Mouse (Mus musculus) layer of hippocampus, postnatal 36 days (tissue): ENCODE data around the gene Med9. TPM values are rescaled to one million over a fixed set of nuclear protein-coding genes. Genes with fewer than 3 reads are reported as not detected.

Experiments used
- DNase-seq, 2 experiments: peaks; one replicate each; pipeline ENCODE4 v3.0.0; 2022
- total RNA-seq, 2 experiments: library from RNA; stranded (reverse); gene quantifications; 2 replicates each; pipeline ENCODE4 v1.2.3; 2021

Gene Med9
- total RNA-seq, 2 experiments from 2014 or later = 34.9 to 37.6 TPM

DNA sequence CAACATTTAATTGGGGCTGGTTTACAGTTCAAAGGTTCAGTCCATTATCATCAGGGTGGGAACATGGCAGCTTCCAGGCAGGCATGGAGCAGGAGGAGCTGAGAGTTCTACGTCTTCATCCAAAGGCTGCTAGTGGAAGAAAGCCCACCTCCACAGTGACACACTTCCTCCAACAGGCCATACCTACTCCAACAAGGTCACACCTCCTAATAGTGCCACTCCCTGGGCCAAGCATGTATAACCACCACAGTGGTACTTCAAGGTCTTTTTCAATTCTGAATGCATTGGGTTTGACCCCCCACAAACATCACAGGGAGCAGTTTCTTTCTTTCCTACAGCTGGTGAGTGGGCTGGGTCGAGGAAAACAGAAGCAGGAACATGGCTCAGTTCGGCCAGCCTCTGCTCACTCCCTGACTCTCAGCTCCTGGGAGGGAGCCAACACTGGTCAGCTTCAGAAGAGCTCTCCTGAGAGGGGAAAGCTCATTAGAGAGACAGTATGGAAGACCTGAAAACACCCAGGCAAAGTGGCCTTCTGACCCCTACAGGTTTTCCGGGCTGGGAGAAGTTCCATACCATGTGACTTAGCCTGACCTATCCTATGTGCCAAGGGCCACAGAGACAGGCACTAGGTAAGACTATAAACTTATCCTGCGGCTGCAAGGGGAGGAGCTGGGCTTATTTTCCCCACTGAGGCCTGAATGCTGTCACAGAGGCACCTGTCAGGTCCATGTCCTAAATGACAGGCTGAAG lies 53.4 kb downstream of the Med9 start:
- no peak for DNase-seq

DNA sequence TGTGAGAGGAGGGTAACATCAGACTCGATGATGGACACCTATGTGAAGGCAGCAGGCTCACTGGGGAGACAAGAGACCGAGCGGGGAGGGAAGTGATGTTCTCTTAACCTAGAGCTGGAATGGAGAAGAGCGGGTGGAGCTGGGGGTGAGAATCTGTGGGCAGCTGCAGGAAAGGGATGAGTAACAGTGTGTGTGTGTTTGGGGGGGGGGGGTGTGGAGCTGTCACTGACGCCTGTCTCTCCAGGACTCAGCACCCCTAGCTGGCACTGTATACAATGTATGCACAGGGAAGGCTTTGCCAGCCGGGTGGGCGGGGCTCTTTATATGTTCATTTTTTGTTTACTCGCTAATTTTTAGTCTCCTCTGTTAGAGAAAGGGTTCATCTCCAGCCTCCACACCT lies 55.8 kb downstream of the Med9 start:
- no peak for DNase-seq

DNA sequence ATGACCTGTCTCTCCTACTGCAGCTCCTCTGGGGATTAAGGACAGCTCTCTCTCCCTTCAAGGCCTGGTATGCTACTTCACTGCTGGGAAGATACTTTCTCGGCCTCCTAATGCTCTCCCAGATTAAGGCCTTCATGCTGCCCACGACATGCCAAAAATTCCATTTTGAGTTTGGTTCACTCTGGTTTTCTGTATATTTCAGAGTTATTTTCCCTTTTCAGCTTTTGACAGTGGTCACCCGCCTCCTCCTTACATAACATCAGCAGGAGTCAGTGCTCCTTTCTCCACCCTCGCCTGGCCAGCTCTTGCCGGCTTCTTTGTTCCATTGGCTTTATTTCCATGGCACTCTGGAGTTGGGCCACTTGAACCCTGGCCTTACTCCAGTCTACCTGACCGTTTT lies 56.7 kb downstream of the Med9 start:
- no peak for DNase-seq

DNA sequence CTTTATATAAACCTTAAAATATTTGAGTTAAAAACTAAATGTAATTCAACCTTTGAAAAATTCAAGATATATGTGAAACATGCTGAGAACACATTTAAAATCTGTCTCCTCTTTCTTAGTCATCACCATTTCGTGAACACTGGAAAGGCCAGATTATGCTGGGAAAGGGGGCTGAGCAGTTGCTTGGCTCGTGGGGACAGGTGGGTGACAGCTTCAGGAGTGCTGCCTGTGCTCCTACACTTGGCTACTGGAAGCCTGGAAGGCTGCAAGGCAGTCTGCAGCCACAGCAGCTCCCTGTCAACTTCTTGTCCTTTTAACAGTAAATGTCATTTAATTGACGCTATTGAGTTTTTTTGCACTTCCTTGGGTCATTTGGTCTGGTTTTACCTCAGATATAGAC lies 57.9 kb downstream of the Med9 start:
- DNase-seq = no peak

DNA sequence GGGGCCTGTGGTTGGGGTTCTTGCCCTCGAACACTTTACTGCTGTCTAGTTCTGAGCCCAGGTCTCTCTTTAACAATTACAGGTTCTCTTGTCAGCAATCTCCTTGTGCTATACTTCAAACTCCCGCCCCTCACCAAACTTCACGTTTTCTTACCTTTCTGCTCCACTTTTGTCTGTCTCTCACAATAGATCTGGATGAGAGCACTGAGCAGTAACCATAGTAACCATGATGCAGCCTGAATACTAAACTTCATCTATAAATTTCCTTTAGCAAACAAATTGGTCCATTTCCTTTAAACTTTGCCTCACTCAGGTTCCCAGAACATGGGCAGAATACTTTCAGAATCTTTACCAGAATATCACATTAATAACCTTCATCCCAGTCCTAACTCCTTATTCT lies 61.4 kb downstream of the Med9 start:
- no peak for DNase-seq

DNA sequence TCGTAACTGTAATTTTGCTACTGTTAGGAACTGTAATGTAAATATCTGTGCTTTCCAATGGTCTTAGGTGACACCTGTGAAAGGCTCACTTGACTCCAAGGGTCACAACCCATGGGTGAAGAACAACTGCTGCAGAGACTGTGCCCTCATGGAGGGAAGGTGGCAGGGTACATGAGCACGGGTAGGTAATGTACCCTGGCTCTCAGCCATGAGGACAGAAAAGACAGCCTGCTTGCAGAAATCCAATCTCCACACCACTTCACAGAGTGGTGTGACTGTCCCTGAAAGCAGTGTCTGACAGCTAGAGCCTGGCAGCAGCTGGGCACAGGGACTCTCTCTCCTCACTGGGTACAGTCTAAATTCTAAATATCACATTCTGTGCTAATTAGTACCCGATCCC lies 63.5 kb downstream of the Med9 start:
- DNase-seq = no peak

Other genes starting within 250 kb of the Med9 start
- under 1 TPM; 0.20 to 0.28 TPM for gene Pld6, start 160.6 kb upstream of the Med9 start, total RNA-seq
- 10 to 100 TPM; 41.2 to 44.3 TPM for gene Flcn, start 138.2 kb upstream of the Med9 start, total RNA-seq
- 10 to 100 TPM; 59.2 to 62.3 TPM for gene Nt5m, start 108.8 kb upstream of the Med9 start, total RNA-seq
- 10 to 100 TPM; 75.7 to 80.4 TPM for gene Cops3, start 108.4 kb upstream of the Med9 start, total RNA-seq
- 10 to 100 TPM; 54.0 to 63.0 TPM for gene Rasd1, start 16.7 kb downstream of the Med9 start, total RNA-seq
- 1 to 10 TPM; 4.6 to 5.6 TPM for gene Pemt, start 98.3 kb downstream of the Med9 start, total RNA-seq
- 10 to 100 TPM; 67.9 to 76.3 TPM for gene Rai1, start 156.8 kb downstream of the Med9 start, total RNA-seq